ENCODE assay signal across 8 mouse cellular contexts in the genomic region with DNA sequence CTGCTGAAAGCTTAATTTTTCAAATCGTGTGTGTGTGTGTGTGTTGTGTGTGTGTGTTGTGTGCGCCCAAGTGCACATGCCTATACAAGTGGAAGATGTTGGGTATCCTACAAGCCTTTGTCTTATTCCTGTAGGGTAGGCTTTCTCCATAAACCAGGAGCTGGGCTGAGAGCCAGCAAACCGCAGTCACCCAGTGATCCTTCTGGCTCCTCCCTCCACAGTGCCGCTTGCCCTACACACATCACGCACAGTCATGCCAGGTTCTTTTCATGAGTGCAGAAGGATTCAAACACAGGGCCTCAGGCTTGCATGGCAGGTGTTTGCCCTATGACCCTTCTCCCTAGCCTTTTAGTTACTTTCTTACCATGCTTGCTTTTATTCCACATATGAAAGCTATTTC. TPM values are rescaled to one million over a fixed set of nuclear protein-coding genes. Genes with fewer than 3 reads are reported as not detected.
A peak's percentile ranks its signal among the peaks of the same experiment; 100 is the strongest.
DNase-seq lines count a peak whose midpoint lies in the region; ATAC-seq and TF ChIP-seq lines count a peak whose summit lies in the region.

No protein-coding gene starts in this region.

- WGBS in embryonic facial prominence, embryonic 14.5 days: 74% methylated on average over 5 of the region's 5 CpGs
- WGBS in embryonic facial prominence, embryonic 10.5 days: 91% methylated on average over 5 of the region's 5 CpGs
- WGBS in lung, embryonic 14.5 days: 83% methylated on average over 5 of the region's 5 CpGs

- no peak overlapping the region for H3K4me2 ChIP-seq in embryonic facial prominence, embryonic 14.5 days (ENCODE audit: low read depth, low read length)
- H3K4me2 ChIP-seq in lung, embryonic 14.5 days: no peak overlapping the region

- no peak overlapping the region for H3K9ac ChIP-seq in embryonic facial prominence, embryonic 14.5 days (ENCODE audit: low read depth, low read length)
- no peak overlapping the region for H3K9ac ChIP-seq in lung, embryonic 14.5 days

- intact Hi-C loops in gastrocnemius, postnatal 36 days (cut with DNase I): no loop called here
- intact Hi-C loops in left cerebral cortex, postnatal 25 days (cut with DNase I): no loop called here

- no peaks in the 10 kb centered on the region for H3K9me3 ChIP-seq in embryonic facial prominence, embryonic 14.5 days (ENCODE audit: control insufficient read depth, low read length)
- no peaks in the 10 kb centered on the region for H3K9me3 ChIP-seq in embryonic facial prominence, embryonic 10.5 days
- H3K9me3 ChIP-seq in lung, embryonic 14.5 days (ENCODE audit: low read depth, low read length): no peaks in the 10 kb centered on the region

- ATAC-seq in embryonic facial prominence, embryonic 14.5 days (ENCODE audit: low read depth): peak; percentile 47; the same call in 1 of the 2 replicates
- peak; percentile 54; the same call in 1 of the 2 replicates for ATAC-seq in lung, embryonic 14.5 days (ENCODE audit: insufficient read depth)

- no peaks in the 10 kb centered on the region for H3K27me3 ChIP-seq in embryonic facial prominence, embryonic 14.5 days (replicated peaks; ENCODE audit: control insufficient read depth, insufficient read depth, low read length)
- H3K27me3 ChIP-seq in embryonic facial prominence, embryonic 10.5 days (replicated peaks; ENCODE audit: low read depth, poor library complexity, severe bottlenecking): no peaks in the 10 kb centered on the region
- no peaks in the 10 kb centered on the region for H3K27me3 ChIP-seq in lung, embryonic 14.5 days (ENCODE audit: insufficient read depth, low read length)

- no peak overlapping the region for H3K27ac ChIP-seq in embryonic facial prominence, embryonic 14.5 days (replicated peaks; ENCODE audit: low read depth, low read length)
- H3K27ac ChIP-seq in embryonic facial prominence, embryonic 10.5 days (replicated peaks): no peak overlapping the region
- H3K27ac ChIP-seq in lung, embryonic 14.5 days (ENCODE audit: low read depth): no peak overlapping the region

- peak; percentile 36 for DNase-seq in embryonic facial prominence, embryonic 14.5 days (ENCODE audit: low spot score)
- DNase-seq in embryonic facial prominence, embryonic 10.5 days (ENCODE audit: low spot score): no peak
- peak; percentile 41 for DNase-seq in lung, embryonic 14.5 days
- DNase-seq in lung, postnatal 25 days (ENCODE audit: low spot score): no peak
- DNase-seq in cerebellum, postnatal 10 days: peak; percentile 60 to 73
- peak; percentile 12 for DNase-seq in lung, postnatal 14 days
- no peak for DNase-seq in gastrocnemius, postnatal 36 days
- no peak for DNase-seq in left cerebral cortex, postnatal 25 days (ENCODE audit: low spot score in 2 of 2)

- no peaks in the 10 kb centered on the region for H3K36me3 ChIP-seq in embryonic facial prominence, embryonic 14.5 days (ENCODE audit: control insufficient read depth, insufficient read depth, low read length)
- H3K36me3 ChIP-seq in embryonic facial prominence, embryonic 10.5 days (replicated peaks): no peaks in the 10 kb centered on the region
- no peaks in the 10 kb centered on the region for H3K36me3 ChIP-seq in lung, embryonic 14.5 days (ENCODE audit: insufficient read depth)

- H3K4me3 ChIP-seq in embryonic facial prominence, embryonic 14.5 days (ENCODE audit: low read depth, low read length): no peak overlapping the region
- no peak overlapping the region for H3K4me3 ChIP-seq in embryonic facial prominence, embryonic 10.5 days
- no peak overlapping the region for H3K4me3 ChIP-seq in lung, embryonic 14.5 days (ENCODE audit: low read depth, low read length)

- peaks cover 4% of the 10 kb centered on the region for H3K4me1 ChIP-seq in embryonic facial prominence, embryonic 14.5 days (ENCODE audit: control insufficient read depth, insufficient read depth, low read length)
- H3K4me1 ChIP-seq in embryonic facial prominence, embryonic 10.5 days: peaks cover 8% of the 10 kb centered on the region; the same call in 1 of the 2 replicates
- H3K4me1 ChIP-seq in lung, embryonic 14.5 days (ENCODE audit: insufficient read depth): no peaks in the 10 kb centered on the region

- no peak for TF ChIP-seq CTCF in lung, embryonic 14.5 days (IDR thresholded peaks at IDR 0.05; ENCODE audit: low read depth)

RNA-seq across cellular contexts. Expression of a gene that starts 45.0 kb away (rescaled TPM):
- polyA plus RNA-seq in embryonic facial prominence, embryonic 14.5 days (2014; fragmentation: Nextera tagmentation; extraction: Ambion mirVana): 10.9 and 11.6 TPM in 2 replicates
- 16.1 and 17.3 TPM in 2 replicates for polyA plus RNA-seq in embryonic facial prominence, embryonic 10.5 days (2016; fragmentation: Nextera tagmentation; extraction: Ambion mirVana)
- 15.9 and 16.0 TPM in 2 replicates for polyA plus RNA-seq in lung, embryonic 14.5 days (2014; fragmentation: Nextera tagmentation; extraction: Ambion mirVana)
- 1 to 10 TPM; 6.3 to 7.7 TPM for total RNA-seq in gastrocnemius, postnatal 36 days (2021)
- total RNA-seq in left cerebral cortex, postnatal 25 days (2021): 10 to 100 TPM; 14.6 to 15.2 TPM

Comparison
In these comparisons a context has a peak if more than half of its experiments do, and no peak if none do; other contexts are left out.
1. DNase-seq: peak in embryonic facial prominence, embryonic 14.5 days (single experiment), lung, embryonic 14.5 days (single experiment), cerebellum, postnatal 10 days (2 of 2) and lung, postnatal 14 days (single experiment); none in embryonic facial prominence, embryonic 10.5 days (single experiment), lung, postnatal 25 days (single experiment), gastrocnemius, postnatal 36 days (0 of 2) and left cerebral cortex, postnatal 25 days (0 of 2).